Mouse (Mus musculus) C3H10T1/2 (cell line): ENCODE data around the gene Ccdc71l. TPM values are rescaled to one million over a fixed set of nuclear protein-coding genes. Genes with fewer than 3 reads are reported as not detected.

ENCODE experiments used
- polyA plus RNA-seq, 2 experiments: library from polyadenylated mRNA; unstranded; fragments of >200 nt; fragmentation: generic; extraction: Trizol; gene quantifications; one replicate each; pipeline ENCODE4 v1.2.1; 2012; ENCODE audit warnings: missing spikeins in 2 of 2

Gene Ccdc71l
- polyA plus RNA-seq: 1 to 10 TPM in 1 of 2 experiments, under 1 TPM in 1; 0.71 to 2.1 TPM

DNA sequence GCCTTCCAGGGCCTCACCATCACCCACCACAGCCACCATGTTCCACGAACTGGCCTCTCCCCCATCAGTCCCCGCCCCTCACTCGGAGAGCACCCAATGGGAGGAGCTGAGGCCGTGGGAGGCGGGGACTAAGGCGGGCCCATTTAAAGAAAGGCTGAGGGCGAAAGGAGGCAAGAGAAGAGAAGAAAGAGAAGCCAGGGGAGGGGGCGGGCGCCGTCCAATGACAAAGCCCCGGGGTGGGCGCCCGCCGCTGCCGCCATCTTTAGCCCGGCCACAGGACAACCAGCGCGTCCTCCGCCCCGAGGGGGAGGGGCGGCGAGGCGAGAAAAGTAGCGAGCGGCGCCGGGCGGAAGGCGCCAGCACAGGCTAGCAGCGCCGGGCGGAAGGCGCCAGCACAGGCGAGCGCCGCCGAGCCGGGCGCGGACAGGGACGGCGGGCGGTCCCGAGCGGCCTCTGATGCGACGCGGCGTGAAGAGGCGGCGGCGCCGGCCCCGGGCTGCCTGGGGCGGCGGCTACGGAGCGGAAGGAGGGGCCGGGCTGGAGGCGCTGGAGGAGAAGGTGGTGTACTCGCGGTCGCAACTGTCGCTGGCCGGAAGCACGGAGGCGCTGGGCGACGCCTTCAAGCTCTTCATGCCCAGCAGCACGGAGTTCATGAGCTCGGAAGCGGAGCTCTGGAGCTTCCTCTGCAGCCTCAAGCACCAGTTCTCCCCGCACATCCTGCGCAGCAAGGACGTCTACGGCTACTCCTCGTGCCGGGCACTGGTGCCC lies at the start of gene Ccdc71l:
TSS of gene Ccdc71l (plus strand) at position 177 of the 768 bp plus-strand sequence.

Other genes starting within 250 kb of the Ccdc71l start
- gene Pik3cg, start 170.0 kb upstream of the Ccdc71l start, polyA plus RNA-seq: not detected